Mouse (Mus musculus) fibroblast of lung, adult 2 months (primary cell): ENCODE measurements around the gene Ctnnal1.

ENCODE experiments used
- DNase-seq: peaks from one replicate; pipeline ENCODE4 v3.0.0-alpha.2; 2011; ENCODE audit warnings: low read depth

Gene Ctnnal1

DNA sequence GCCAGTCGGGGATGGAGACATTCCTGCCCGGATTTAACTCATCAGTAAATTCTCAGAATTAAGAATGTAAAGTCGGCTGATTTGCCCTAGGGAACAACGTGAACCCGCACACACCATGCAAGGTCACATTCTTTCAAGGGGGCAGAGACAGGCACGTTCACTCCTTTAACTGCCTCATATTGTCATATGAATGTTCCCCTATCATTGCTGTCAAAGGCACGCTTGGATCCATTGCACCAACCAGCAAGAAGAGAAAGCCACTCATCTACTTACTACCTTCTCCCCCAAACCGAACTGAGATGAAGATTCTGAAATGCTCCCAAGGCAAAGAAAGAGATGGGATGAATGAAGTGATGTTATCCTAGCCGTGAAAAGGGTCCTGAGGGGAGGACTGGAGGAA lies 6.3 kb downstream of the Ctnnal1 start:
- DNase-seq: no peak

DNA sequence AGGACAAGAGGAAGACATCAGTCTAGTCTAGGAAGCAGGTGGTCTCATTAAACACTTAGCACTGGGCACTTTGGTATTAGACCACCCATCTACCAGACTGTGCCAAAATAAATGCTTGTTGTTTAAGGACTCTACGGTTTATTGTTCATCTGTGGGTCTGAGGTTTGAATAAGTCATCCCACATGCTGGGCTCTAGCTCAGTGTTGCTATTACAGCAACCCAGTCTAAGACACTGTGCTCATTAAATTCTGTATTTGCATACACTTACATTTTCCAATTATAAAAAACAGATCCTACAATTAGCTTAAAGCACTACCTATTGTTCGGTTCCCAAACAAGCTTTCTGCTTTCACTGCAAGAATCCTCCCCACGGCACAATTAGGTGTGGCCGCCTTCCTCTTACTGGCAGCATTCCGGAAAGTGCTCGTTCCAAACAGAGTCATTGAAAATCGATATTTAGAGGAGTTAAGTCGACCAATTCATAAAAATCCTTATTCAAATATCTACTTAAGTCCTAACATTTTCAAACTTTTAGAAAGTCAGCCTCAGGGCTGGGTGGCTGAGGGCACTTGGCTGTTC lies 8.5 kb downstream of the Ctnnal1 start:
- DNase-seq: no peak

DNA sequence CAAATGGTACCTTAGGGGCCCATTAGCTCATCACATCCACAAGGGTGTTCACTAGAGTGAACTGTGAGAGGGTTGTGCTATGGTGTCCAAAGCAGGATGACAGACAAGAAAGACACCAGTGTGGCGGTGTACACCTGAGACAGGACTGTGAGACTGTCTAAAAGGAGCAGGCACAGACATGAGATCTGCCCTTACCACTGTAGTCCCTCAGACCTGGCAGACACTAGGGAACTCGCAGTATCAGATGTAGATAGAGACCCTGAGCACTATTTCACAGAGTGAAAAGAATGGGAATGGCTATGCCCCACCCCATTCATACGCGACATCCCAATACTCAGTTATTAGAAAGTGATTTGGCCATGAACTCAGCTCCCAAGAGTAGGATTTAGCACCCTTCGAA lies 9.1 kb downstream of the Ctnnal1 start:
- no peak for DNase-seq

- DNase-seq: no peak
These were observed 14.3 kb downstream of the Ctnnal1 start for GRCm38 (mm10) chr4:56850724-56851123.

- DNase-seq: no peak
These were observed 16.9 kb downstream of the Ctnnal1 start for GRCm38 (mm10) chr4:56848044-56848443.

- DNase-seq: no peak
These were observed 17.6 kb downstream of the Ctnnal1 start for GRCm38 (mm10) chr4:56847400-56847799.

GRCm38 (mm10) chr4:56845896-56846533 lies 19.0 kb downstream of the Ctnnal1 start:
- DNase-seq: no peak

DNA sequence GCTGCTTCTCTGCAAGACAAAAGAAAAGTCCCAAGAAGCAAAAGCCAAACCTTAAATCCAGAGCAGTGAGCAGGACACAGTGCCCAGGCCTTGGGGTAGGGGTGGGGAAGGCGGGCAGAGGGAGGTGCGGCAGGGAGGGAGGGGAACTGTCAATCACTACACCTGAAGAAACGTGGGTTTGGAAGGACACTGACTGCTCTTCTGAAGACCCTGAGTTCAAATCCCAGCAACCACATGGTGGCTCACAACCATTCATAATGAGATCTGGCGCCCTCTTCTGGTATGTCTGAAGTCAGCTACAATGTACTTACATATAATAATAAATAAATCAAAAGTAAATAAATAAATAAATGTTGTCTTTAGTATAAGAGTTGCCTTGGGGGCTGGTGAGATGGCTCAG lies 20.1 kb downstream of the Ctnnal1 start:
- no peak for DNase-seq

DNA sequence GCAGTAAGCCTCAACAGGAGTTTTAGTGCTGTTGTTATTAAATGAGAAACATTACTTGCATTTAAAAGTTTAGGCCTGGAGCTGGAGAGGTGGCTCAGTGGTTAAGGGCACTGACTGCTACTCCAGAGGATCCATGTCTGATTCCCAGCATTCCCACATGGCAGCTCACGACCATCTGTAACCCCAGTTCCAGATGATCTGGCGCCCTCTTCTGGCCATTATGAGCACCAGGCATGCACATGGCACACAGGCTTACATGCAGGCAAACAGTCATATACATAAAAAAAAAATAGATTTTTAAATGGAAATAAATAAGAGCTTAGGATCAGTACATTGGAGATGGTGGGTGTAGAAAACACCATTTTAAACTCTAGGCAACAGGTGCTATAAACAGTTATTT lies 21.0 kb downstream of the Ctnnal1 start:
- no peak for DNase-seq

DNA sequence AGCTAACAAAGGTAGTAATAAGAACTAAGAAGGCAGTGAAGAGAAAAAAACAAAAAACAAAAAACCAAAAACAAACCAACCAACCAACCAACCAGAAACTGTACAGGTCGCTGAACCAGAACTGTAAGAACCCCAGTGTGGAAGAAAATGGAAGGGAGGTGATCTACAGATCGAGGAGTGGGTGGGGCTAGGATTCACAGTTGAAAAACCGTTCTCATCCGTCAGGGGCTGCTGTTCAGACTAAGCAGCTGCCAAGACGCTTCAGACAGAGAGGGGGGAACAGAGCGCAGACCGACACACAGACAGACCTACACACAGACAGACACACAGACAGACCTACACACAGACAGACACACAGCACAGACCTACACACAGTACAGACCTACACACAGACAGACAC lies 22.5 kb downstream of the Ctnnal1 start:
- no peak for DNase-seq

DNA sequence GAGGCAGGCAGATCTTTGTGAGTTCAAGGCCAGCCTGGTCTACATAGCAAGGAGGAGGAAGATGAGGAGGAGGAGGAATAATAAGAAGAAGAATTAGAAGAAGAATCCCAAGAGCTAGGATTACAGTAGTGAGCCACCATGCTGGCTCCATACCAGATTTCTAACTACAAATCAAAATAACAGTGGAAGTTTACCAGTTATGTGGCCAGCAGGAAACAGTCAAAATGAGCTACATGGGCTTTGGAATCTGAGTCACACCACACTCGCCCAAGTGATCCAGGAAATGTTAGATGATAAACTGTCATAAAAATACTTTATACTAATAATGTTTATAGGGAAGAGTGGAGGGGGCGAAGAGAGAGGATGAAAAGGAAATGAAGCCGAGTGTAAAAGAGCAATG lies 24.7 kb downstream of the Ctnnal1 start:
- DNase-seq: no peak

DNA sequence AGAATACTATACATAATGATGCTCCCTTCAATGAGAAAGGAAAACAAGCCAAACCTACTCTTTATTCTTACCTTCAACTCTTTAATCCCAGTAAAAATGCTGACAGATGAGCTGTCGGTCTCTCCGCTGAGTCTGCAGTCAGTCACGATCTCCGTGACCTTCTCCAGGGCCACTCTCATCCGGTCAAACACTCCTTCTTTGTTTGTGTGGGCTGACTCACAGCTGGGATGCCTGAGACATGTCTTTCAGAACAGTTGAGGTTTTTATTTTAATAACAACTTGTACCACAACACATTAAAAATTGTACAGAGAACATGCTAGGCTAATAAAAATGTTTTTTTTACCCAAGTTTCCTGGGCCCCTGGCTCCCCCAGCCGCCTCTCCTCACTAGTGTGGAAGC lies 27.3 kb downstream of the Ctnnal1 start:
- no peak for DNase-seq

GRCm38 (mm10) chr4:56831998-56832397 lies 33.0 kb downstream of the Ctnnal1 start:
- no peak for DNase-seq

- no peak for DNase-seq
These were observed 33.9 kb downstream of the Ctnnal1 start for GRCm38 (mm10) chr4:56831013-56831609.

- peak; percentile 70 for DNase-seq
These were observed 35.5 kb downstream of the Ctnnal1 start for GRCm38 (mm10) chr4:56829511-56829921.

GRCm38 (mm10) chr4:56828932-56829331 lies 36.1 kb downstream of the Ctnnal1 start:
- DNase-seq: no peak

GRCm38 (mm10) chr4:56824231-56824630 lies 40.8 kb downstream of the Ctnnal1 start:
- DNase-seq: no peak

DNA sequence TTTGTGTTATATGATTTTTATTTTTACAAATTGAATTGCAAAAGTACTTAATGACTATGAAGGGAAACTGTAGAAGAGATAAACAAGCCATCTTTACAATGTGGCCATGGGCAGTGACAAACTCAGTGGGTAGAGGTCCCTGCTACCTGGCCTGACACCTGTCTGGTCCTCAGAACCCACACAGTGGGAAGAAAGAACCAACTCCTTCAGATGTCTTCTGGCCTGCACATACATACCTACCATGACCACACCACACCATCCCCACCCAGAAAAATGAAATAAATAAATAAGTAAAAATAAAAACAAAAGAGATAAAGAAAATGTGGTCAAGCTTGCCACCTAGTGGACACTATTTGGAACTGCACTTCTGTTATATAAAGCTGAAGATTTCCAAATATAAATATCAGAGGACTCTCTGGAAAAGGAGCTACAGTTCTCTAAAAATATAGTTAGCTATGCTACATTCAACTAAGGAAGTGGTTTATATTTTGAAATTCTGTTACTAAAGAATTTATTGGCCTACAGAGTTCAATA lies 44.9 kb downstream of the Ctnnal1 start:
- no peak for DNase-seq

DNA sequence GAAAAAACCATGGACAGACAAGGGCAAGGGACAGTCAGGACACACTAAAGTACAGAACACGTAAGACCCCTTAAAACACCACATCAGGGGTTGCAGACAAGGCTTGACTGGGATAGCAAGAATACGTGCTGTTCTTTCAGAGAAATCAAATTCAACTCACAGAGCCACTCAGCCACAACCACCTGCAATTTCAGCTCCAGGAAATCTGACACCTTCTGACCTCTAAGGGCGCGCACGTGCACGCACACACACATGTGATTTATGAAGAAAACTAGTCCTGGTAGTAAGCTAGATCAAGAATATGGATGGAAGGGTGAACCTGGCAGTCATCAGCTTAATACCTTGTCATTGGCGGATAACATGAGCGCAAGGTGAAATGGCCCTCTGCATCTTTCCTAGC lies 49.9 kb downstream of the Ctnnal1 start:
- no peak for DNase-seq

GRCm38 (mm10) chr4:56812096-56812495 lies 52.9 kb downstream of the Ctnnal1 start:
- no peak for DNase-seq

- DNase-seq: no peak
These were observed 53.3 kb downstream of the Ctnnal1 start for GRCm38 (mm10) chr4:56811642-56812041.

DNA sequence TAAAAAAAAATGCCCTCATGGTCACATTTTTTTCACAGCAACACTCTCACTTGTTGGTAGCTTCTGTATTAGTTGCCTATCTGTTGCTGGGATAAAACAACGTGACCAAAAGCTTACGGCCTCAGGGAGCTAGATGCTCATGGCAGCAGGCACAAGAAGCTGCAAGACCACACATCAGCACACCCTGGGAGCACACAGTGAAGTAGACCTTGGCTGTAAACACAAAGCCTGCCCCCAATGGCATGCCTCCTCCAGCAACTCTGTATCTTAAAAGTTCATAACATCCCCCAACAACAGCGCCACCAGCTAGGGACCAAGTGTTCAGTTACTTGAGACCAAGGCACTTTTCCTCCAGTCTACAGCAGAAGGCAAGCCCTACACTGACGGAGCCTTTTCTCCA lies 55.9 kb downstream of the Ctnnal1 start:
- no peak for DNase-seq

- no peak for DNase-seq
These were observed 62.3 kb downstream of the Ctnnal1 start for GRCm38 (mm10) chr4:56802669-56803150.
